In the genomic region with DNA sequence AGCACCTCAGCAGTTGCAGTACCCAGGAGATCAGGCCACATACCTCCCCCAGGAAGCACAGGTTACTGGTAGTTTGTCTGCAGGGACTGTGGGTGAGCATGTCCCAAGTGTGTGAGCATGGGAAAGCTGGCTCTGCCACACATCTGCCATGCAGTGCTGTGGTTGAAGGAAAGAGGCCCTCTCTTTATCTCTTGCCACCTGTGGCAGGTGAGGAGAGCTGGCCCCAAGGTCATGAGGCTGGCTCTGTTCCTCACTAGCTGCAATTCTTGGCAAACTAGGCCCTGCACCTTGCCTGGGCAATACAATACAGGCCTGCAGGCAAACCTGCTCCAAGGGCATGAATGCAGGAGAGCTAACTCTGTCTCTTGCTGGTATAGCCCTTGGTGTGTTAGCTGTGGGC, we compare ENCODE assay signal across 25 mouse cellular contexts. TPM values are rescaled to one million over a fixed set of nuclear protein-coding genes. Genes with fewer than 3 reads are reported as not detected.
"Had no signal": no experiment of that assay in that cellular context is flagged by ENCODE, and none has a peak within 500 bp of the region (broad histone marks: within the 10 kb centered on the region; RNA-seq: fewer than 3 reads in every experiment).

No protein-coding gene starts in this region.

RNA-seq across cellular contexts. Expression of gene H2-M10.3, which starts 5.8 kb away (rescaled TPM):
- polyA plus RNA-seq: heart, embryonic 10.5 days; heart, embryonic 11.5 days; heart, embryonic 12.5 days; heart, embryonic 13.5 days; heart, embryonic 14.5 days; heart, embryonic 15.5 days; heart, embryonic 16.5 days; heart, postnatal 0 days; hindbrain, embryonic 10.5 days; hindbrain, embryonic 11.5 days; hindbrain, embryonic 12.5 days; hindbrain, embryonic 13.5 days; hindbrain, embryonic 14.5 days; hindbrain, embryonic 15.5 days; hindbrain, embryonic 16.5 days; hindbrain, postnatal 0 days; inflammation-experienced regulatory T-cells, adult 6 months; intestine, embryonic 14.5 days; intestine, postnatal 0 days; kidney, adult 2 months; kidney, embryonic 14.5 days; kidney, embryonic 15.5 days; kidney, embryonic 16.5 days; kidney, postnatal 0 days; large intestine, adult 2 months had no signal

RNA-seq across cellular contexts. Expression of gene H2-M10.1, which starts 36.4 kb away (rescaled TPM):
- polyA plus RNA-seq: heart, embryonic 10.5 days; heart, embryonic 11.5 days; heart, embryonic 12.5 days; heart, embryonic 13.5 days; heart, embryonic 14.5 days; heart, embryonic 15.5 days; heart, embryonic 16.5 days; heart, postnatal 0 days; hindbrain, embryonic 10.5 days; hindbrain, embryonic 11.5 days; hindbrain, embryonic 12.5 days; hindbrain, embryonic 13.5 days; hindbrain, embryonic 14.5 days; hindbrain, embryonic 15.5 days; hindbrain, embryonic 16.5 days; hindbrain, postnatal 0 days; inflammation-experienced regulatory T-cells, adult 6 months; intestine, embryonic 14.5 days; intestine, postnatal 0 days; kidney, adult 2 months; kidney, embryonic 14.5 days; kidney, embryonic 15.5 days; kidney, embryonic 16.5 days; kidney, postnatal 0 days; large intestine, adult 2 months had no signal
